8 mouse cellular contexts compared by ENCODE assay signal in the genomic region with DNA sequence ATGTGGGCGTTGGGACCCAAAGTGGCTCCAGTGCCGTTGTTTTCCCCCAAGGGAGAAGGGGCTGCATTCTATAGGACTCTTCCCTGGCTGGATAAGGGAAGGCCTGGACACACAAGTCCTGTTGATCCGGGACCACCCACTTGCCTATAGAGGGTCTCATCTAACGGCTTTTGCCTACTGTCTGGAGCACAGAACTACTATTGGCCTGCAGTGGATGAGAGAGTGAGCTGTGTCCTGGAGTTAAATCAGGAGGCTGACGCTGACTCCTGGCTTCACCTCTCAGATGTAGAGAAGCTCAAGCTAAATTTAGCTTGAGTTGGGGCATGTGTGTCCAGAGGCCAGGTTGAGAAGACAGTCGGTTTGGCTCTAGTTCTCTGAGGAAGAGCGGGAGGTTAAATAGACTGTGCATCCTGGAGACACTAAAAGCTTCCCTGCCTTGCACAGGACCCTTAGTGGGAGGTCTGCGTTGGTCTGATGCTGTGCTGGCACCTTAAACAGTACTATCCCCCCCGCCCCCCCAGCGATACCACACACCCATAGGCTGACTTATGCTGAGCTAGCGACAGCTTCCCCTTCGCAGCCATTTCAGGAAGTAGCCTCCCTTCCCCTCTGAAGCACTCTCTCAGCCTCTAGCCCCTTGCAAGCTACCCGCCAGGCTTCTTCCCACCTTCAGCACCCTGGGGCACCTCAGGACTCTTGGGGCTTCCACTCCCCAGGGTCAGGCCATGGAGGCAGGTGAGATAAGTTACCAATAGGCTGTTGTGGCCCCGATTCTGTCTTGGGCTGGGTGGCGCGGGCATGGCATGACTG. TPM values are rescaled to one million over a fixed set of nuclear protein-coding genes. Genes with fewer than 3 reads are reported as not detected.
DNase-seq lines count a peak whose midpoint lies in the region; ATAC-seq and TF ChIP-seq lines count a peak whose summit lies in the region.

No protein-coding gene starts in this region.

- H3K4me2 ChIP-seq in embryonic facial prominence, embryonic 15.5 days (replicated peaks), result peak overlapping the region; percentile 70
- peak overlapping the region; percentile 73 for H3K4me2 ChIP-seq in lung, embryonic 14.5 days

- no peak for DNase-seq in layer of hippocampus, adult 2 months (ENCODE audit: low spot score in 2 of 2)
- no peak for DNase-seq in layer of hippocampus, adult 8-10 months (ENCODE audit: low spot score in 2 of 2)
- DNase-seq in lung, embryonic 14.5 days, result peak; percentile 31
- no peak for DNase-seq in adrenal gland, postnatal 4 days (ENCODE audit: low spot score in 2 of 2)
- no peak for DNase-seq in ovary, postnatal 10 days (ENCODE audit: low spot score)

- 23% methylated on average over 16 of the region's 16 CpGs for WGBS in embryonic facial prominence, embryonic 15.5 days
- 22% methylated on average over 16 of the region's 16 CpGs for WGBS in lung, embryonic 14.5 days
- WGBS in small intestine, adult 2 months, result 35% methylated on average over 16 of the region's 16 CpGs

- no peaks in the 10 kb centered on the region for H3K9me3 ChIP-seq in embryonic facial prominence, embryonic 15.5 days (replicated peaks)
- no peaks in the 10 kb centered on the region for H3K9me3 ChIP-seq in lung, embryonic 14.5 days (ENCODE audit: low read depth, low read length)

- peaks cover 19% of the 10 kb centered on the region for H3K4me1 ChIP-seq in embryonic facial prominence, embryonic 15.5 days
- peaks cover 5% of the 10 kb centered on the region; the same call in 1 of the 2 replicates for H3K4me1 ChIP-seq in lung, embryonic 14.5 days (ENCODE audit: insufficient read depth)
- peaks cover 6% of the 10 kb centered on the region; the same call in 1 of the 2 replicates for H3K4me1 ChIP-seq in small intestine, adult 2 months (ENCODE audit: control insufficient read depth, insufficient read depth, insufficient read length, low read length)

- no peaks in the 10 kb centered on the region for H3K27me3 ChIP-seq in embryonic facial prominence, embryonic 15.5 days
- H3K27me3 ChIP-seq in lung, embryonic 14.5 days (ENCODE audit: insufficient read depth, low read length), result no peaks in the 10 kb centered on the region
- H3K27me3 ChIP-seq in small intestine, adult 2 months (ENCODE audit: control insufficient read depth, insufficient read depth, low read length), result no peaks in the 10 kb centered on the region

- TF ChIP-seq POLR2A in small intestine, adult 2 months (IDR thresholded peaks at IDR 0.05; ENCODE audit: low read depth, low read length), result 0 out of 2 replicates have a peak, but pooled peaks have one; percentile 37

- peak overlapping the region; percentile 86 for H3K9ac ChIP-seq in embryonic facial prominence, embryonic 15.5 days
- H3K9ac ChIP-seq in lung, embryonic 14.5 days, result peak overlapping the region; percentile 91

- no peak for TF ChIP-seq CTCF in layer of hippocampus, adult 2 months (conservative IDR thresholded peaks at IDR 0.05)
- no peak for TF ChIP-seq CTCF in lung, embryonic 14.5 days (IDR thresholded peaks at IDR 0.05; ENCODE audit: low read depth)
- no peak for TF ChIP-seq CTCF in small intestine, adult 2 months (IDR thresholded peaks at IDR 0.05; ENCODE audit: extremely low read depth, insufficient read length, insufficient replicate concordance, low read depth, low read length)

- H3K4me3 ChIP-seq in layer of hippocampus, adult 2 months, result peak overlapping the region; percentile 84
- H3K4me3 ChIP-seq in embryonic facial prominence, embryonic 15.5 days (replicated peaks), result peak overlapping the region; percentile 78
- peak overlapping the region; percentile 80 for H3K4me3 ChIP-seq in lung, embryonic 14.5 days (ENCODE audit: low read depth, low read length)
- H3K4me3 ChIP-seq in small intestine, adult 2 months (ENCODE audit: low read depth, low read length), result peak overlapping the region; percentile 80

- H3K27ac ChIP-seq in layer of hippocampus, adult 2 months, result peak overlapping the region; percentile 98
- H3K27ac ChIP-seq in embryonic facial prominence, embryonic 15.5 days (replicated peaks), result peak overlapping the region; percentile 97
- H3K27ac ChIP-seq in lung, embryonic 14.5 days (ENCODE audit: low read depth), result peak overlapping the region; percentile 98
- peak overlapping the region; percentile 87 for H3K27ac ChIP-seq in small intestine, adult 2 months (ENCODE audit: insufficient read depth, low read depth, low read length)

- H3K36me3 ChIP-seq in embryonic facial prominence, embryonic 15.5 days, result peaks cover 41% of the 10 kb centered on the region
- peaks cover 41% of the 10 kb centered on the region for H3K36me3 ChIP-seq in lung, embryonic 14.5 days (ENCODE audit: insufficient read depth)
- peaks cover 25% of the 10 kb centered on the region for H3K36me3 ChIP-seq in small intestine, adult 2 months (ENCODE audit: control insufficient read depth, insufficient read depth, low read length)

- ATAC-seq in embryonic facial prominence, embryonic 15.5 days (ENCODE audit: insufficient number of reproducible peaks, low FRiP score, low TSS enrichment, low read depth), result 0 out of 2 replicates have a peak, but pooled peaks have one; percentile 3
- ATAC-seq in hematopoietic stem cell, adult 5-6 weeks (replicated peaks in 1 of 2; ENCODE audit: insufficient read depth in 1 of 2, low FRiP score in 2 of 2, low TSS enrichment in 1 of 2, low read depth in 1 of 2, poor library complexity in 2 of 2, severe bottlenecking in 2 of 2), result peak; percentile 42 to 50
- peak; percentile 61; the same call in 1 of the 2 replicates for ATAC-seq in lung, embryonic 14.5 days (ENCODE audit: insufficient read depth)

RNA-seq across cellular contexts. Expression of gene Dennd4b, which starts 1.2 kb away (rescaled TPM):
- total RNA-seq in layer of hippocampus, adult 2 months (2021), result 10 to 100 TPM; 33.7 to 35.6 TPM
- total RNA-seq in layer of hippocampus, adult 8-10 months (2022), result 10 to 100 TPM; 32.8 to 38.7 (median 33.0) TPM
- polyA plus RNA-seq in embryonic facial prominence, embryonic 15.5 days (2015; fragmentation: Nextera tagmentation; extraction: Ambion mirVana), result 4.0 and 4.5 TPM in 2 replicates
- total RNA-seq in hematopoietic stem cell, adult 5-6 weeks (2017), result 15.7 and 19.6 TPM in 2 replicates
- 4.4 and 6.1 TPM in 2 replicates for polyA plus RNA-seq in lung, embryonic 14.5 days (2014; fragmentation: Nextera tagmentation; extraction: Ambion mirVana)
- 10.7 and 14.1 TPM in 2 replicates for polyA plus RNA-seq in small intestine, adult 2 months (2012; rRNA removed)
- 10 to 100 TPM; 15.5 to 17.4 TPM for total RNA-seq in adrenal gland, postnatal 4 days (2021)

RNA-seq across cellular contexts. Expression of gene Crtc2, which starts 12.2 kb away (rescaled TPM):
- total RNA-seq in layer of hippocampus, adult 2 months (2021), result 10 to 100 TPM; 38.3 to 49.5 TPM
- total RNA-seq in layer of hippocampus, adult 8-10 months (2022), result 10 to 100 TPM; 39.7 to 43.8 (median 42.8) TPM
- 24.7 and 27.8 TPM in 2 replicates for polyA plus RNA-seq in embryonic facial prominence, embryonic 15.5 days (2015; fragmentation: Nextera tagmentation; extraction: Ambion mirVana)
- 15.1 and 18.8 TPM in 2 replicates for total RNA-seq in hematopoietic stem cell, adult 5-6 weeks (2017)
- polyA plus RNA-seq in lung, embryonic 14.5 days (2014; fragmentation: Nextera tagmentation; extraction: Ambion mirVana), result 19.3 and 19.6 TPM in 2 replicates
- 31.4 and 57.0 TPM in 2 replicates for polyA plus RNA-seq in small intestine, adult 2 months (2012; rRNA removed)
- 10 to 100 TPM; 57.6 to 57.9 TPM for total RNA-seq in adrenal gland, postnatal 4 days (2021)

RNA-seq across cellular contexts. Expression of gene Slc39a1, which starts 18.2 kb away (rescaled TPM):
- 10 to 100 TPM; 42.5 to 45.5 TPM for total RNA-seq in layer of hippocampus, adult 2 months (2021)
- total RNA-seq in layer of hippocampus, adult 8-10 months (2022), result 10 to 100 TPM; 43.0 to 64.2 (median 50.4) TPM
- 107 and 115 TPM in 2 replicates for polyA plus RNA-seq in embryonic facial prominence, embryonic 15.5 days (2015; fragmentation: Nextera tagmentation; extraction: Ambion mirVana)
- total RNA-seq in hematopoietic stem cell, adult 5-6 weeks (2017), result 48.2 and 61.7 TPM in 2 replicates
- 85.2 and 85.3 TPM in 2 replicates for polyA plus RNA-seq in lung, embryonic 14.5 days (2014; fragmentation: Nextera tagmentation; extraction: Ambion mirVana)
- 46.2 and 72.7 TPM in 2 replicates for polyA plus RNA-seq in small intestine, adult 2 months (2012; rRNA removed)
- 100 to 1,000 TPM; 136 TPM for total RNA-seq in adrenal gland, postnatal 4 days (2021)

RNA-seq across cellular contexts. Expression of gene Creb3l4, which starts 22.8 kb away (rescaled TPM):
- total RNA-seq in layer of hippocampus, adult 2 months (2021), result not detected
- under 1 TPM in 2 of 4 experiments, not detected in 2; 0.23 to 0.45 TPM for total RNA-seq in layer of hippocampus, adult 8-10 months (2022)
- 6.1 and 7.3 TPM in 2 replicates for polyA plus RNA-seq in embryonic facial prominence, embryonic 15.5 days (2015; fragmentation: Nextera tagmentation; extraction: Ambion mirVana)
- not detected in 2 replicates for total RNA-seq in hematopoietic stem cell, adult 5-6 weeks (2017)
- 5.4 and 6.5 TPM in 2 replicates for polyA plus RNA-seq in lung, embryonic 14.5 days (2014; fragmentation: Nextera tagmentation; extraction: Ambion mirVana)
- polyA plus RNA-seq in small intestine, adult 2 months (2012; rRNA removed), result 6.6 and 7.0 TPM in 2 replicates
- under 1 TPM; 0.87 to 0.98 TPM for total RNA-seq in adrenal gland, postnatal 4 days (2021)

RNA-seq across cellular contexts. Expression of gene Gatad2b, which starts 26.8 kb away (rescaled TPM):
- 100 to 1,000 TPM; 107 to 108 TPM for total RNA-seq in layer of hippocampus, adult 2 months (2021)
- total RNA-seq in layer of hippocampus, adult 8-10 months (2022), result 100 to 1,000 TPM; 100 to 109 (median 104) TPM
- polyA plus RNA-seq in embryonic facial prominence, embryonic 15.5 days (2015; fragmentation: Nextera tagmentation; extraction: Ambion mirVana), result 15.2 and 16.8 TPM in 2 replicates
- 33.5 and 34.1 TPM in 2 replicates for total RNA-seq in hematopoietic stem cell, adult 5-6 weeks (2017)
- 14.6 and 15.8 TPM in 2 replicates for polyA plus RNA-seq in lung, embryonic 14.5 days (2014; fragmentation: Nextera tagmentation; extraction: Ambion mirVana)
- 9.0 and 15.1 TPM in 2 replicates for polyA plus RNA-seq in small intestine, adult 2 months (2012; rRNA removed)
- 100 to 1,000 TPM in 1 of 2 experiments, 10 to 100 TPM in 1; 90.7 to 105 TPM for total RNA-seq in adrenal gland, postnatal 4 days (2021)

Comparison
In these comparisons a context has a peak if more than half of its experiments do, and no peak if none do; other contexts are left out.
1. ATAC-seq: peak in every context shown above with its lines; median percentile 61 in lung, embryonic 14.5 days; 46 in hematopoietic stem cell, adult 5-6 weeks; 3 in embryonic facial prominence, embryonic 15.5 days.